Mouse (Mus musculus): Measurements from ENCODE around the gene Krcc1. TPM values are rescaled to one million over a fixed set of nuclear protein-coding genes. Genes with fewer than 3 reads are reported as not detected.

Gene Krcc1
- polyA plus RNA-seq, 1 experiment from 2014 or later: 41.1 TPM

DNA sequence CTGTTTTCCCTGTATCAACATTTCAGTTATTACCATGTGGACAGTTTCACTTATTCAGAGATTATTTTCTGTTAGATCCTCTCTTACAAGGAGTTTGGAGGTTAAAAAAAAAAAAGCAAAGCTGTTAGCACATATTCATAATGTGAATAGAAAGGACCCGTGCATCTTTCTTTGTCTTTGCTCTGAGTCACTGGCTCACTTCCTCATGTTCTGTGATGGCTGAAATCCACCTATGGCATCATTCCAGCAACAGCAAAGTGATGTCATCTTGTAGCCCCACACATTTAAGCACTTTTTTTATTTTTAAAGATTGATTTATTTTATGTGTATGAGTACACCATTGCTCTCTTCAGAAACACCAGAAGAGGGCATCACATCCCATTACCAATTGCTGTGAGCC is 7.9 kb downstream of the Krcc1 start:
- Histone ChIP-seq H3K36me3 (replicated peaks; ENCODE audit: control insufficient read depth, insufficient read depth, low read depth, low read length) (no peaks in the 10 kb centered on the region), H3K27me3 (ENCODE audit: control insufficient read depth, insufficient read depth, low read length) (no peaks in the 10 kb centered on the region), H3K4me2 (ENCODE audit: low read depth, low read length) (no peak overlapping the region), H3K4me3 (ENCODE audit: low read depth, low read length) (no peak overlapping the region), H3K4me1 (ENCODE audit: control insufficient read depth, insufficient read depth, low read length) (no peaks in the 10 kb centered on the region), H3K9ac (replicated peaks; ENCODE audit: low read length) (no peak overlapping the region), H3K9me3 (replicated peaks; ENCODE audit: control insufficient read depth, low read length) (no peaks in the 10 kb centered on the region), H3K27ac (replicated peaks; ENCODE audit: low read depth, low read length) (no peak overlapping the region)
- ATAC-seq (replicated peaks; ENCODE audit: insufficient number of reproducible peaks, low FRiP score, low TSS enrichment, low read depth): no peak
- DNase-seq (ENCODE audit: low spot score): no peak
- 88% methylated on average over 1 of the region's 1 CpGs for WGBS

DNA sequence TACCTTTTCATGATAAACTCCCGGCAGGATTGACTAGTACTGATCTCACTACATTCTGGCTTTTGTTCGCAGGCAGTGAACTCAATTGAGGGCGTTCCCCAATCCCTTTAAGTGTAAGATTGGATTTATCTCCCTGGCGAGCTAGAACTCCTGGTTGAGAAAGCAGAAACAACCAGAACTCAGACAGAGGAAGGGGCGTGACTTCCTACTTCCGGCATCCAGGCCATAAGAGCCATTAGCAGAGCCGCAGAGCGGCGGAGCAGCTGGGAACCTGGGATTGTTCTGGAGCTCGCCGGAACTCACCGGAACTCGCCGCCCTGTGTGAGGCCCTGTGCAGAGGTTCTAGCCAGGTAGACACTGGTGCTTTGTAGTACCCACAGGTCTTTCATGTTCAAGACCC is 22.0 kb downstream of the Krcc1 start:
- Histone ChIP-seq H3K4me1 (ENCODE audit: control insufficient read depth, insufficient read depth, low read length) (no peaks in the 10 kb centered on the region), H3K9ac (replicated peaks; ENCODE audit: low read length) (no peak overlapping the region), H3K4me3 (ENCODE audit: low read depth, low read length) (no peak overlapping the region), H3K36me3 (replicated peaks; ENCODE audit: control insufficient read depth, insufficient read depth, low read depth, low read length) (no peaks in the 10 kb centered on the region), H3K9me3 (replicated peaks; ENCODE audit: control insufficient read depth, low read length) (no peaks in the 10 kb centered on the region), H3K4me2 (ENCODE audit: low read depth, low read length) (no peak overlapping the region), H3K27me3 (ENCODE audit: control insufficient read depth, insufficient read depth, low read length) (no peaks in the 10 kb centered on the region), H3K27ac (replicated peaks; ENCODE audit: low read depth, low read length) (no peak overlapping the region)
- no peak for DNase-seq (ENCODE audit: low spot score)
- WGBS: 91% methylated on average over 14 of the region's 14 CpGs
- ATAC-seq (replicated peaks; ENCODE audit: insufficient number of reproducible peaks, low FRiP score, low TSS enrichment, low read depth): no peak

DNA sequence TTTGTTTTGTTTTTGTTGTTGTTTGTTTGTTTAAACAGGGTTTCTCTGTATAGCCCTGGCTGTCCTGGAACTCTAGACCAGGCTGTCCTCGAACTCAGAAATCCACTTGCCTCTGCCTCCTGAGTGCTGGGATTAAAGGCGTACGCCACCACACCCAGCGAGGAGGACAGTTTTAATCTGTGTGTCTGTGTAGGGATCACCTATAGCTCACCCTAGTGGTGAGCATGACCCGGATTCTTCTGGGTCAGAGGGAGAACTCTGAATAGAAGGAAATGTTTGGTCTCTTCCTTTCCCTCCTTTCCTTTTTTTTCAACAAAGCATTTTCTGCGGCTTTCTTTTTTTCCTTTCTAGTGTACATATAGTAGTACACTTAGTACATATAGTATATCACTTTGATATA is 23.8 kb downstream of the Krcc1 start:
- Histone ChIP-seq H3K4me1 (ENCODE audit: control insufficient read depth, insufficient read depth, low read length) (no peaks in the 10 kb centered on the region), H3K27ac (replicated peaks; ENCODE audit: low read depth, low read length) (no peak overlapping the region), H3K4me3 (ENCODE audit: low read depth, low read length) (no peak overlapping the region), H3K9me3 (replicated peaks; ENCODE audit: control insufficient read depth, low read length) (no peaks in the 10 kb centered on the region), H3K36me3 (replicated peaks; ENCODE audit: control insufficient read depth, insufficient read depth, low read depth, low read length) (no peaks in the 10 kb centered on the region), H3K9ac (replicated peaks; ENCODE audit: low read length) (no peak overlapping the region), H3K4me2 (ENCODE audit: low read depth, low read length) (no peak overlapping the region), H3K27me3 (ENCODE audit: control insufficient read depth, insufficient read depth, low read length) (no peaks in the 10 kb centered on the region)
- ATAC-seq (replicated peaks; ENCODE audit: insufficient number of reproducible peaks, low FRiP score, low TSS enrichment, low read depth): no peak
- 73% methylated on average over 6 of the region's 6 CpGs for WGBS
- DNase-seq (ENCODE audit: low spot score): no peak

DNA sequence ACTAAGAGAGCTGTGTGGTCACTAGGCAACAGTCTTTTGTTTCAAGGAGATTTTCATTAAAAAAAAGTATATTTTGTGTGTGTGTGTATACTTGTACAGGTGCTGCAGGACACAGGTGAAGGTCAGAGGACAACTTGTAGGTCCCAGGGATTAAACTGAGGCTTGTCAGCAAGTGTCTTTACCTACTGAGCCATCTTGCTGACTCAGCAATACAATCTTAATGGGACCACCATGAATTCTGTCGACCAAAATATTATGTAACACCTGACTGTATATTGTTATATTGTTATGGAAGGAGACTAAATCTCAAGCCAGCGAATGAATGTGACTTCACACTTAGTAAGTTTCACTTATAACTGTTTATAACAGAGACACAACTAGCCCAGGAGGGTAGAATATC is 26.6 kb downstream of the Krcc1 start:
- WGBS: 65% methylated on average over 2 of the region's 2 CpGs
- H3K4me2 ChIP-seq (ENCODE audit: low read depth, low read length): no peak overlapping the region
- no peak overlapping the region for H3K9ac ChIP-seq (replicated peaks; ENCODE audit: low read length)
- no peaks in the 10 kb centered on the region for H3K4me1 ChIP-seq (ENCODE audit: control insufficient read depth, insufficient read depth, low read length)
- DNase-seq (ENCODE audit: low spot score) (no peak), ATAC-seq (replicated peaks; ENCODE audit: insufficient number of reproducible peaks, low FRiP score, low TSS enrichment, low read depth) (no peak)
- no peak overlapping the region for H3K4me3 ChIP-seq (ENCODE audit: low read depth, low read length)
- no peaks in the 10 kb centered on the region for H3K36me3 ChIP-seq (replicated peaks; ENCODE audit: control insufficient read depth, insufficient read depth, low read depth, low read length)
- H3K27me3 ChIP-seq (ENCODE audit: control insufficient read depth, insufficient read depth, low read length): no peaks in the 10 kb centered on the region
- H3K27ac ChIP-seq (replicated peaks; ENCODE audit: low read depth, low read length): no peak overlapping the region
- no peaks in the 10 kb centered on the region for H3K9me3 ChIP-seq (replicated peaks; ENCODE audit: control insufficient read depth, low read length)

DNA sequence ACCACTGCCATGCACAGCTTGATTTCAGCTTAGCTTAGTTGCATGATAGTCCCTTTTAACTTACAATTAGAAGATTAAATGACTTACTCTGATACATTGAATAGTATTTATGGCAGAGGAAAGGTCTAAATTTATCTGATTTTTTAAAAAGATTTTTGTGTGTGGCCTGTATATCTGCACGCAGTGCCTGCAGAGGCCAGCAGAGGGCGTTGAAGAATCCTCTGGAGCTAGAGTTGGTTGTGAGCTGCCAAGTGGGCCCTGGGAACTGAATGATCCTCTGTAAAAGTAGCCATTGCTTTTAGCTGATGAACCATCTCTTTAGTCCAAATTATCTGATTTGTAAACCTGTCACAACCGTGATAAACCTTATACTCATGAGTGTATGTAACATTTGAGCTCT is 27.3 kb downstream of the Krcc1 start:
- 32% methylated on average over 3 of the region's 3 CpGs for WGBS

DNA sequence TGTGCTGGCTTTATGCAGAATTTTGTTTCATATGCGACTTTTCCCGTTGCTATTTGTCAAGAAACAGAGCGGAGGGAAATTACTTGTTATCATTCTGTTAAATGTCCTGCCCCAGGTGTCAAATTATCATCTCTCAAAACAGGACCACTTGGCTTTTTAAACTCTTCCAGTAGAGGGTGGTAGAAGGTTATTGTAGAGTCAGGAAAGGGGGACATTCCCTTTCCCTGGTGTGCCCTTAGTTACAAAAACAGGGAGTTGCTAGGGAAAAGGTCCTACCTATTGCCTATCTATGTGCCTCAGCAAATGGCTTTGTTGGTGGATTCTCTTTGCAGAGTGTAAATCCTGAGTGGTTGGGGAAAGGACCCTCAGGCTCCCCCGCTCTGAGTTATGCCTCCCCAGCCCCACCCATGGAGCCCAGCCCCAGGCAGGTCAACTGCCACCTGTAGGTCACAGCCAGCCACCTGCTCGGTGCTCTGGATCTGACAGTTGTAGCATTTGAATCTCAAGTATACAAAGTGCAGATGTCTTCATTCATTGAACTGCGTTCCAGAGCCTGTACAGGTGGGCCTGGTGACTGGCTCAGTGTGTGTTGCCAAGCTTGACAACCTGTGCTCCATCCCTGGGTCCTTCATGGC is 30.7 kb downstream of the Krcc1 start:
- Histone ChIP-seq H3K4me1 (ENCODE audit: control insufficient read depth, insufficient read depth, low read length) (no peaks in the 10 kb centered on the region), H3K4me2 (ENCODE audit: low read depth, low read length) (no peak overlapping the region), H3K36me3 (replicated peaks; ENCODE audit: control insufficient read depth, insufficient read depth, low read depth, low read length) (no peaks in the 10 kb centered on the region), H3K9ac (replicated peaks; ENCODE audit: low read length) (no peak overlapping the region), H3K27me3 (ENCODE audit: control insufficient read depth, insufficient read depth, low read length) (no peaks in the 10 kb centered on the region), H3K4me3 (ENCODE audit: low read depth, low read length) (no peak overlapping the region), H3K9me3 (replicated peaks; ENCODE audit: control insufficient read depth, low read length) (no peaks in the 10 kb centered on the region), H3K27ac (replicated peaks; ENCODE audit: low read depth, low read length) (no peak overlapping the region)
- ATAC-seq (replicated peaks; ENCODE audit: insufficient number of reproducible peaks, low FRiP score, low TSS enrichment, low read depth) (no peak), DNase-seq (ENCODE audit: low spot score) (no peak)
- WGBS: 71% methylated on average over 6 of the region's 6 CpGs

More for the DNA sequence above, 27.3 kb downstream of the Krcc1 start:
- Histone ChIP-seq H3K4me1 (ENCODE audit: control insufficient read depth, insufficient read depth, low read length) (no peaks in the 10 kb centered on the region), H3K27me3 (ENCODE audit: control insufficient read depth, insufficient read depth, low read length) (no peaks in the 10 kb centered on the region), H3K4me3 (ENCODE audit: low read depth, low read length) (no peak overlapping the region), H3K27ac (replicated peaks; ENCODE audit: low read depth, low read length) (no peak overlapping the region), H3K9me3 (replicated peaks; ENCODE audit: control insufficient read depth, low read length) (no peaks in the 10 kb centered on the region), H3K4me2 (ENCODE audit: low read depth, low read length) (no peak overlapping the region), H3K9ac (replicated peaks; ENCODE audit: low read length) (no peak overlapping the region), H3K36me3 (replicated peaks; ENCODE audit: control insufficient read depth, insufficient read depth, low read depth, low read length) (no peaks in the 10 kb centered on the region)
- DNase-seq (ENCODE audit: low spot score): peak; percentile 61
- ATAC-seq (replicated peaks; ENCODE audit: insufficient number of reproducible peaks, low FRiP score, low TSS enrichment, low read depth): no peak

DNA sequence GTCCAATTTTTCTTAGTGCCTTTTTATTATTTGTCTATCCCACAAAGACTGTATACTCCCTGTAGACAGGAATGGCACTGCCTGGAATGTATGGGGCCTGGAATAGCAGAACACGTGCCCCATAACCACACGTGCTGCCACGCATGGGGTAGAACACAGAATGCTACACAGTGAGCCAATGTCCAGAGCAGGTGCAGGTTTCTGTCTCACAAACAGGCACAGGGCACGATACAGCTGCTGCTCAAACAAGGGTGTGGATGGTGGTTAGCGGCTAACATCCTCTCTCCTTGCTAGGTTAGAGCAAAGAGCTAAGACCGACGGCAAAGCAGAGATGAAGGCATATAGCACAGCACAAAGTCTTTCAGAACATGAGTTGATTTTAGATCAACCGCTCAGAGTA is 36.0 kb downstream of the Krcc1 start:
- Histone ChIP-seq H3K9me3 (replicated peaks; ENCODE audit: control insufficient read depth, low read length) (no peaks in the 10 kb centered on the region), H3K36me3 (replicated peaks; ENCODE audit: control insufficient read depth, insufficient read depth, low read depth, low read length) (no peaks in the 10 kb centered on the region), H3K9ac (replicated peaks; ENCODE audit: low read length) (no peak overlapping the region), H3K4me1 (ENCODE audit: control insufficient read depth, insufficient read depth, low read length) (no peaks in the 10 kb centered on the region), H3K27me3 (ENCODE audit: control insufficient read depth, insufficient read depth, low read length) (no peaks in the 10 kb centered on the region), H3K27ac (replicated peaks; ENCODE audit: low read depth, low read length) (no peak overlapping the region), H3K4me2 (ENCODE audit: low read depth, low read length) (no peak overlapping the region), H3K4me3 (ENCODE audit: low read depth, low read length) (no peak overlapping the region)
- ATAC-seq (replicated peaks; ENCODE audit: insufficient number of reproducible peaks, low FRiP score, low TSS enrichment, low read depth) (no peak), DNase-seq (ENCODE audit: low spot score) (no peak)
- WGBS: 86% methylated on average over 8 of the region's 8 CpGs

DNA sequence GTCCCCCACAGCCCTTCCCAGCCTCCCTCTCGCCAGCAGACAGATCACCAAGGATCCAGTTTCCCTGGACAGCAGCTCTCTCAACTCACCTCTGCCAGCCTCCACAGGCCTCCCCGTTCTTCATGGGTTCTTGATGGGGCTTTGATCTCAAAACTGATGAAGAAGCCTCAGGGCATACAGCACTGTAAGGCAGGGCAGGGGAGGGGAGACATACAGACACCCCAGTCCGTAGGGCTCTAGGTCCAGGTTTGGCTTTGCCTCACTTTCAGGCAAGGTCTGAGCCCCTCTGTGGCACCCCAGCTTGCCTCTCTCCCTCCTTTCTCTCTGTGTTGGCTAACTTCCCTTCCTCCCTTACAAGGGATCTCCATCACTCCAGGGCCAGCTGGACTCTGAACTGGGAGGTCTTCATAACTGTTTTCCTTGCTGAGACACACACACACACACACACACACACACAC is 50.4 kb downstream of the Krcc1 start, which contains the start of gene Smyd1:
Smyd1 (minus strand) TSS at position 408 of the 458 bp plus-strand sequence.
- Histone ChIP-seq H3K4me2 (ENCODE audit: low read depth, low read length) (no peak within 1 kb of the TSS), H3K27me3 (ENCODE audit: control insufficient read depth, insufficient read depth, low read length) (no peaks in the 10 kb centered on the region), H3K4me3 (ENCODE audit: low read depth, low read length) (no peak within 1 kb of the TSS), H3K9me3 (replicated peaks; ENCODE audit: control insufficient read depth, low read length) (no peaks in the 10 kb centered on the region), H3K4me1 (ENCODE audit: control insufficient read depth, insufficient read depth, low read length) (no peaks in the 10 kb centered on the region), H3K36me3 (replicated peaks; ENCODE audit: control insufficient read depth, insufficient read depth, low read depth, low read length) (no peaks in the 10 kb centered on the region), H3K27ac (replicated peaks; ENCODE audit: low read depth, low read length) (no peak within 1 kb of the TSS), H3K9ac (replicated peaks; ENCODE audit: low read length) (no peak within 1 kb of the TSS)
- DNase-seq (ENCODE audit: low spot score) (no peak), ATAC-seq (replicated peaks; ENCODE audit: insufficient number of reproducible peaks, low FRiP score, low TSS enrichment, low read depth) (no peak)
- WGBS: 75% methylated on average over 3 of the region's 3 CpGs
